Mouse (Mus musculus): Measurements from ENCODE around the gene Icam1. TPM values are rescaled to one million over a fixed set of nuclear protein-coding genes. Genes with fewer than 3 reads are reported as not detected.
"Not testable (repeated sequence)": the region's sequence is repeated elsewhere in the genome, so short reads cannot be mapped to it uniquely, and the experiment has no call there.

The Icam1 gene
- total RNA-seq, 2 experiments from 2014 or later: 6.9 to 9.8 TPM

DNA sequence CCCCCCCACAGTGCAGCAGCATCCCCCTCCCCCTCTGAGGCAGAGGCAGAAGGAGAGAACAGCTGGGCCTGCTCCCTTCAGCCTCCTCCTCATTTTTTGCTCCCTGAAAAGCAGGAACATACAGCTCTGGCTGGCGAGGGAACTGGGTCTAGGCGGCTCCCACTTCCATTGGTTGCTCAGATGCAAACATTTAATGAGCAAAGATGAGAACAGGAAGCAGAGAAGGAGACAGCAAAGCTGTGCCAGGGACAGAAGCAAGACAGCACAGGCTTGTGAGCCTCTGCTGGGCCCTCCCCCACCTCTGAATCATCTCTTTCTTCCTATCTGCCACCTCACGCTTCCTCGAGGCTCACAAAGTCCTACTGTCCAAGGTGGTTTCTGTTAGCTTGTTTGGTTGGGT, 25.5 kb downstream of the Icam1 start:
- no peak for ATAC-seq (replicated peaks; ENCODE audit: poor library complexity)

DNA sequence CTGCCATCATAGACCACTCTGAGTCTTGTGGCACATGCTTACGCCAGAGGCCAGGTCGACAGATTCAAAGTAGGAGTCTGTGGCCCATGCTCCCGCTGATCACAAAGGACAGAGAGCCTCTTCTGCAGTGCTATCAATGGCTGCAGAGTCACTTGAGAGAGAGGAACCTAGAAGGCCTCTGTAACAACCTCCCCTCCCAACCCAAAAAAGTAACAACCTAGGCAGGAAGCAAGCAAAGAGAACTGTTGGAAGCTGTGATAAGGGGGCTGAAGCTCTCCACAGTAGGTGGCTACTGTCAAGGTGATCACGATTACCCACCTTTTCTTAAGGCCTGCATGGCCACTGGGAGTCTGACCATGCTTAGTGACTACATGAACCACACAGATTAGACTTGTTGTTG, 27.8 kb downstream of the Icam1 start:
- ATAC-seq (replicated peaks; ENCODE audit: poor library complexity): no peak

DNA sequence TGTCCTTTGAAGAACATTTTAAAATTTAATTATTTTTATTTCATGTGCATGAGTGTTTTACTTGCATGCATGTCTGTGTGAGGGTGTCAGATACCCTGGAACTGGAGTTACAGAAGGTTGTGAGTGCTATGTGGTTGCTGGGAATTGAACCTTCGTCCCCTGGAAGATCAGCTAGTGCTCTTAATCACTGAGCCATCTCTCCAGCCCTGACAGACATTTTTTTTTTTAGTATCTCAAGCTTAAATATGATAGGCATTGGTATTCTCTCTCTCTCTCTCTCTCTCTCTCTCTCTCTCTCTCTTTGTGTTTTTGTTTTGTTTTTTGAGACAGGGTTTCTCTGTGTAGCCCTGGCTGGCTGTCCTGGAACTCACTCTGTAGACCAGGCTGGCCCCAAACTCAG, 29.0 kb downstream of the Icam1 start:
- not testable (repeated sequence) for ATAC-seq (replicated peaks; ENCODE audit: poor library complexity)

DNA sequence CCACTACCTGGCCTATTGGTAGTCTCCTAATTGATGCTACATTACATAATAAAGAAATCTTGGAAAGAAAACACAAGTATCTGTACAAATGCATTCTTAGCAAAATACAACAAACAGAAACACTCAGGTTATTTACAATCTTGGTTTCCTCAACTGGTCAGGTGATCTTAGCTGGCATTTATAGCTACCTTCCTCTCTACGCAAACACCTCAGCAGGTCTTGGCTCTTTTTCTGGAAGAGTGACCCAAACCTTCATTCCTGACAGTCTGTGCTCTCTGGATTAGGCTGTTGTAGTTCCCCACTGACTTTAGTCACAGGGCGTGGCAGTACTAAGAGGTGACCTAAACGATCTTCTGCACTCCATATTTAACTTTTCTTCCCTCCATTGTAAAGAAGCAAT, 29.4 kb downstream of the Icam1 start:
- no peak for ATAC-seq (replicated peaks; ENCODE audit: poor library complexity)

DNA sequence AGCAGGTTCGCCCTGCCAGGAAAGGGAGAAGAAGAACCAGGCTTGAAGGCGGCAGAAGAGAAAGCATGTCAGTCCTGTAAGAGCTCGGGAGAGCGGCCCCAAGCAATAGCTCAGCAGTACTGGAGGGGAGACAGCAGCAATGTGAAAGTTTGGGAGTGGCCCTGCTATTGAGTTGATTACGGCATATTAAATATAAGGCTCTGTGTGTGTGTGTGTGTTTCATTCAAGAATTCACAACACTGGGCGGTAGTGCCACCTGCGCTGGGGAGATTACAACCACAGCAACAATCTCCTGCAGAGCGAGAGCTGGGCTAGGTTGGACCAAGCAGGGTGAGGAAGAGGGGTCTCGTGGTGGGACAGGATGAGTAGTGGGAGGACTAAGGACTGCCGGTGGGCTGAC, 35.8 kb downstream of the Icam1 start:
- peak; percentile 98 for ATAC-seq (replicated peaks; ENCODE audit: poor library complexity)

DNA sequence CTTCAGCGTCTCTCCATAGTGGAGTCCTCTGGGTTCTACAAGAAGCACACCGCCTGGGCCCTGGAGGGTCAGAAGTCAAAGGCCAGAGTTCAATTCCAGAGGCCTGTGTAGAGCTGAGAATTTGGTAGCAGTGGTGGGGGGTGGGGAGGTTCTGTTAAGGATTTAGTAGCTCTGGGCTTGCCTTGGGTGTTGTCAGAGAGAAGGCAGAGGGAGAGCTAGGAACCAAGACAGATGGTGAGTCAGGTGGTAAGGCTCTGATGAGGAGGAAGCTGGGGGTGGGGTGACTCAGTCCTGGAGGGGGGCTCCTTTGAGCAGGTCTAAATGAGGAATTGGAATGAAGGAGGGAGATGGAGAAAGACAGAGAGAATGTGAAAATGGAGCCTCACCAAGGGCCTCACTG, 47.1 kb downstream of the Icam1 start:
- no peak for ATAC-seq (replicated peaks; ENCODE audit: poor library complexity)

DNA sequence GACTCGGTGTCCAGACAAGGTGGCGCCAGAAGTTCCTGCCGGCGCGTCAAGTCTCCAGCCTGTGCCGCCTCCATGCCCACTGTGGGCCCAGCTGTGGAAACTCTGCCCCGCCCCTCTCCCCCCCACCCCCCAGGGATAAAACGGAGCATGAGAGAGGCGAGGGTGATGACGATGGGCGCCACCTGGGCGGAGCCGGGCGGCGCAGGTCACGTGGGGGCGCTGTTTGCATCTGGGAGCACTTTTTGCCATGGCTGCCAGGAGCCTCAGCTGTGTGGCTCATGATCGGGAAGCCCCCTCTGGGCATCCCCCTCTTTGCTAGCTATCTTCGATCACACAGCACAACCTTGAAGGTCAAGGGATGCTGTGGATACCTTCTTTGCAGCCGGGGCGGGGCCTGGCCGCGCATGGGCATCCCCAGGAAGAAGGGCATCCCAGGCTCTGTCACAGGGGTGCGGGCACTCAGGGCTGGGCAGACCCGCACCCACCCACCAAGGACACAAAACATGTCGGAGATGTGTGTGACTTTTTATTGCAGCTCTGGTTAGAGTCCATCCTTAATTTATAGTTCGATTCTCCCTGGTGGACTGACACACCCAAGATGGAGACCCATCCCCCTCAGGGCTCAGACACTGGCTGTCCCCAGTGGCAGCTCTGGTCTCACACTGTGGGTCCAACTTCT, 51.4 kb downstream of the Icam1 start, which contains the start of gene Zglp1:
TSS of gene Zglp1 (minus strand) at position 88 of the 679 bp plus-strand sequence.
- ATAC-seq (replicated peaks; ENCODE audit: poor library complexity): no peak

DNA sequence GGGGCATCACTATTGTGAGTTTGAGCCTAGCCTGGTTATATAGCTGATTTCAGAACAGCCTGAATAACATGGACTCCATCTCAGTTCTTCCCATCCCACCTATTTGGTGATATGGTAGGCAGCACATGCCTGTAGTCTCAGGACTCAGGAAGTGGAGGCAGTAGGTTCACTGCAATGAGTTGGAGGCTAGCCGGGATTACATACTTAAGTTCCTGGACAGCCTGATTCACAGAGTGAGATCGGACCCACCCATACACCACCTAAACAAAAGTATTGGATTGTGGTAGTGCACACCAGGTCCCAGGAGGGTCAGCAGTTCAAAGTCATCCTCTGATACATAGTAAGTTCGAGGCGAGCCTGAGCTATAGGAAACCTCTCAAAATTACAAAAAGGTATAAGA, 56.9 kb downstream of the Icam1 start:
- peak; percentile 6; the same call in 1 of the 2 replicates for ATAC-seq (replicated peaks; ENCODE audit: poor library complexity)

DNA sequence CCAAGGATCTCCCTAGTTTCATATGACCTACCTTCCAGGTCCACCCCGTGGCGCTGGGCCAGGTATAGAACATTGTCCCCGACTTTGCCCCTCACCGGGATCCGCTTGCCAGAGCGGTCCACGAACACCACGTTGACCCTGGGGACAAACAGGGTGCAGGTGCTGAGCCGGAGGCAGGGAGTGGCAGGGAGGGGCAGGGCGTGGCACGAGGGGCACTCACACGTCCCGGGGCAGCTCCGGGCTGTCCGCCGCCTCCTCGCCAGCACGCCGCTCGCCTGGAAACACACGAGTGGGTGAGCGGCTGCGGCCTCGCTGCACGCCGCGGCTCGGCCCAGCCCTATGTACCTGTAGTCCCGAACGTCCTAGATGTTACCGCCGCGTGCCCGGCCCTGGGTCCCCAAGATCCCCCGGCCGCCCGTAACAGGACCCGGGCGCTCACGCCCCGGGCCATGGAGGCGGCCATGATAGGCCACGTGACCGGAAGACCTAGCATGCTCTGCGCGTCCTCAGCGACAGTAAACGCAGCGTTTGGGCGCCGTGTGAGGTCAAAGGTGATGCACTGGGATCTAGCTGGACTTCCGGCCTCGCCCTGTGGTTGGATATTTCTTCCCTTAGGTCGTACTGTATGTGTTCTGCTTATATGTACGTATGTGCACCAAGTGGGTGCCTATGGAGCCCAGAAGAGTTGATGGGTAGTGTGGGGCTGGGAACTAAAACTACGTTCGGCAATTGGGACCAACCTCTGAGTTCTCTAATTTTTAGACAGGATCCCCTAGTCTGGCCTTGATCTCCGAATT, 57.5 kb downstream of the Icam1 start, which contains the start of the genes Gm49373 and Fdx1l:
TSS of gene Gm49373 (minus strand) at position 53 of the 797 bp plus-strand sequence.
TSS of gene Fdx1l (minus strand) at position 571 of the 797 bp plus-strand sequence.
- ATAC-seq (replicated peaks; ENCODE audit: poor library complexity): peak; percentile 93

DNA sequence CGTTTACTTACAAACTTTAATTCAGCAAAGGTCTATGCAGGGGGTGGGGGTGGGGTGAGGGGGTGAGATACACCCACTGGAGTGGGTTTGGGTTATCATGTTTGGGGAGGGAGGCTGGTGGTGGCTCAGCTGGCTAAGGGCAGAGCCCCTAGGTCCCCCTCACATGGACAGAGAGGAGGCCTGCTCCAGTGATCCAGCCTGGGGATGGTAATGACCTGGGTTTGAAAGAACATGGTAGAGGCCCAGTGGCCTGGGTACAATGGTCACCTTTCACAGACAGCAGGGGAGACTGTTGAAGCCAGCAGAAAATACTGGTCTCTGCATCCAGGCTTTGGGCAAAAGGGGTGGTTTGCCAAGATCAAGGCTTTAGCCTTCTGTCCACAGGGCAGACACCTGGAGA, 58.4 kb downstream of the Icam1 start:
- no peak for ATAC-seq (replicated peaks; ENCODE audit: poor library complexity)

DNA sequence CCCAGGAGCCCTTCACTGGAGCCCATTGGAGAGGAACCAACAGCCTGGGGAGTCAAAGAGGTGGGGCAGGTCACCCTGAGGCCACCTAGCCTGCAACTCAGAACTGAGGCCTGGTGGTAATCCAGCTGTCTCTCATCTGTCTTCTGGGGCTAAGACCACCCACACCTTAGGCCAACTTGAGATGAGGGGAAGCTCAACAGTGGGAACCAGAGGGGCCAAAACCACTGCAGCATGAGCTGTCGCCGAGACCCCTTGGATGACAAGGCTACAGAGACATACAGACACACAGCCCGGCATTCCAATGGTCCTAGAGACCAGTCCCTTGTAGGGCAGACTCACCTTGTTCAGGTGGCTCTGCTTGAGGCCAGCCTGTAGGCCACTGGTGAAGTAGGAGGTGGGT, 59.8 kb downstream of the Icam1 start:
- no peak for ATAC-seq (replicated peaks; ENCODE audit: poor library complexity)

Other genes with a start within 250 kb of the Icam1 start
- gene Col5a3, start 200.9 kb upstream of the Icam1 start, total RNA-seq (2015): 0.37 and 0.42 TPM in 2 replicates
- 0.29 and 0.54 TPM in 2 replicates for gene Col5a3, start 200.9 kb upstream of the Icam1 start, total RNA-seq (2017)
- gene Rdh8, start 197.5 kb upstream of the Icam1 start, total RNA-seq (2015): not detected in 2 replicates
- gene Rdh8, start 197.5 kb upstream of the Icam1 start, total RNA-seq (2017): not detected in 2 replicates
- gene A230050P20Rik, start 147.3 kb upstream of the Icam1 start, total RNA-seq (2015): 11.8 and 16.3 TPM in 2 replicates
- gene A230050P20Rik, start 147.3 kb upstream of the Icam1 start, total RNA-seq (2017): 18.1 and 24.1 TPM in 2 replicates
- 0.73 and 0.81 TPM in 2 replicates for gene Angptl6, start 136.3 kb upstream of the Icam1 start, total RNA-seq (2015)
- 0.54 and 0.87 TPM in 2 replicates for gene Angptl6, start 136.3 kb upstream of the Icam1 start, total RNA-seq (2017)
- gene Ppan, start 127.8 kb upstream of the Icam1 start, total RNA-seq (2015): 46.8 and 49.6 TPM in 2 replicates
- gene Ppan, start 127.8 kb upstream of the Icam1 start, total RNA-seq (2017): 147 and 151 TPM in 2 replicates
- 211 and 217 TPM in 2 replicates for gene Eif3g, start 117.4 kb upstream of the Icam1 start, total RNA-seq (2015)
- 234 and 248 TPM in 2 replicates for gene Eif3g, start 117.4 kb upstream of the Icam1 start, total RNA-seq (2017)
- 109 and 114 TPM in 2 replicates for gene Dnmt1, start 56.1 kb upstream of the Icam1 start, total RNA-seq (2015)
- 222 and 314 TPM in 2 replicates for gene Dnmt1, start 56.1 kb upstream of the Icam1 start, total RNA-seq (2017)
- gene S1pr2, start 39.2 kb upstream of the Icam1 start, total RNA-seq (2015): 4.7 and 5.2 TPM in 2 replicates
- 1.8 and 2.5 TPM in 2 replicates for gene S1pr2, start 39.2 kb upstream of the Icam1 start, total RNA-seq (2017)
- 42.0 and 48.1 TPM in 2 replicates for gene Mrpl4, start 13.2 kb upstream of the Icam1 start, total RNA-seq (2015)
- gene Mrpl4, start 13.2 kb upstream of the Icam1 start, total RNA-seq (2017): 44.1 and 50.7 TPM in 2 replicates
- 4.5 and 7.8 TPM in 2 replicates for gene Icam4, start 13.4 kb downstream of the Icam1 start, total RNA-seq (2015)
- gene Icam4, start 13.4 kb downstream of the Icam1 start, total RNA-seq (2017): 3.7 and 4.0 TPM in 2 replicates
- gene Icam5, start 16.1 kb downstream of the Icam1 start, total RNA-seq (2015): not detected in 2 replicates
- gene Icam5, start 16.1 kb downstream of the Icam1 start, total RNA-seq (2017): 0.21 and 0.24 TPM in 2 replicates
- gene Zglp1, start 51.1 kb downstream of the Icam1 start, total RNA-seq (2015): 1.6 TPM in 1 of 2 replicates, not detected in the other
- gene Zglp1, start 51.1 kb downstream of the Icam1 start, total RNA-seq (2017): 0.96 TPM in 1 of 2 replicates, not detected in the other
- 1.0 and 1.9 TPM in 2 replicates for gene Gm49373, start 57.1 kb downstream of the Icam1 start, total RNA-seq (2015)
- gene Gm49373, start 57.1 kb downstream of the Icam1 start, total RNA-seq (2017): not detected in 2 replicates
- 20.5 and 25.2 TPM in 2 replicates for gene Fdx1l, start 57.6 kb downstream of the Icam1 start, total RNA-seq (2015)
- 41.5 and 64.8 TPM in 2 replicates for gene Fdx1l, start 57.6 kb downstream of the Icam1 start, total RNA-seq (2017)
- gene Gm38431, start 76.0 kb downstream of the Icam1 start, total RNA-seq (2015): 64.5 and 66.7 TPM in 2 replicates
- gene Gm38431, start 76.0 kb downstream of the Icam1 start, total RNA-seq (2017): 4.0 and 4.5 TPM in 2 replicates
- gene Raver1, start 76.0 kb downstream of the Icam1 start, total RNA-seq (2015): 48.4 and 60.3 TPM in 2 replicates
- gene Raver1, start 76.0 kb downstream of the Icam1 start, total RNA-seq (2017): 28.4 and 30.0 TPM in 2 replicates
- gene Tyk2, start 115.3 kb downstream of the Icam1 start, total RNA-seq (2015): 12.0 and 12.5 TPM in 2 replicates
- 16.7 and 17.9 TPM in 2 replicates for gene Tyk2, start 115.3 kb downstream of the Icam1 start, total RNA-seq (2017)
- gene Cdc37, start 134.0 kb downstream of the Icam1 start, total RNA-seq (2015): 69.7 and 72.1 TPM in 2 replicates
- gene Cdc37, start 134.0 kb downstream of the Icam1 start, total RNA-seq (2017): 283 and 351 TPM in 2 replicates
- 11.8 and 15.2 TPM in 2 replicates for gene Pde4a, start 149.7 kb downstream of the Icam1 start, total RNA-seq (2015)
- gene Pde4a, start 149.7 kb downstream of the Icam1 start, total RNA-seq (2017): 4.0 and 5.0 TPM in 2 replicates
- 17.2 and 18.3 TPM in 2 replicates for gene Keap1, start 223.4 kb downstream of the Icam1 start, total RNA-seq (2015)
- 35.3 and 38.4 TPM in 2 replicates for gene Keap1, start 223.4 kb downstream of the Icam1 start, total RNA-seq (2017)
- gene S1pr5, start 232.5 kb downstream of the Icam1 start, total RNA-seq (2015): 0.10 TPM in 1 of 2 replicates, not detected in the other
- 0.29 TPM in 1 of 2 replicates, not detected in the other for gene S1pr5, start 232.5 kb downstream of the Icam1 start, total RNA-seq (2017)
- gene Atg4d, start 249.3 kb downstream of the Icam1 start, total RNA-seq (2015): 3.9 and 5.0 TPM in 2 replicates
- 6.1 and 7.0 TPM in 2 replicates for gene Atg4d, start 249.3 kb downstream of the Icam1 start, total RNA-seq (2017)

Measured in megakaryocyte progenitor cell, adult 5-6 weeks (primary cell).